Mouse (Mus musculus) heart, embryonic 16.5 days (tissue): ENCODE results near the gene Zfp628. TPM values are rescaled to one million over a fixed set of nuclear protein-coding genes. Genes with fewer than 3 reads are reported as not detected.
A peak's percentile ranks its signal among the peaks of the same experiment; 100 is the strongest.

Experiments used
- ATAC-seq: fragments of 200-750 bp; cut with Nextera tagmentation; replicated peaks from 2 replicates; pipeline ENCODE4 v1.8.0; 2017; ENCODE audit warnings: moderate number of reproducible peaks; ENCODE audit not compliant: insufficient read depth, low FRiP score; ENCODE audit errors: extremely low read depth
- H3K27ac ChIP-seq: fragments of 300-500 bp; sonication (generic); 2 replicates; pipeline ENCODE4 v1.5.1; 2014; ENCODE audit warnings: mild to moderate bottlenecking, low read length, control low read depth, moderate library complexity
- H3K27me3 ChIP-seq: fragments of 300-500 bp; sonication (generic); 2 replicates; pipeline ENCODE4 v1.6.1; 2014; ENCODE audit warnings: low read length, mixed read lengths; ENCODE audit not compliant: control insufficient read depth, insufficient read depth
- H3K36me3 ChIP-seq: fragments of 300-500 bp; sonication (generic); 2 replicates; pipeline ENCODE4 v1.6.1; 2014; ENCODE audit not compliant: control insufficient read depth, insufficient read depth
- H3K4me1 ChIP-seq: fragments of 300-500 bp; sonication (generic); 2 replicates; pipeline ENCODE4 v1.6.1; 2014; ENCODE audit warnings: low read length, mixed read lengths; ENCODE audit not compliant: control insufficient read depth, insufficient read depth
- H3K4me2 ChIP-seq: fragments of 300-500 bp; sonication (generic); 2 replicates; pipeline ENCODE4 v1.6.1; 2014; ENCODE audit warnings: low read depth, mild to moderate bottlenecking, control low read depth, low read length
- H3K4me3 ChIP-seq: fragments of 300-500 bp; sonication (generic); 2 replicates; pipeline ENCODE4 v1.5.1; 2014; ENCODE audit warnings: mild to moderate bottlenecking, control low read depth, low read length
- H3K9ac ChIP-seq: fragments of 300-500 bp; sonication (generic); 2 replicates; pipeline ENCODE4 v1.6.1; 2014; ENCODE audit warnings: low read length, control low read depth
- H3K9me3 ChIP-seq: fragments of 300-500 bp; sonication (generic); replicated peaks from 2 replicates; pipeline ENCODE4 v1.6.1; 2016; ENCODE audit warnings: low read length; ENCODE audit not compliant: control insufficient read depth
- WGBS: fragments of 180-500 bp; shearing (Covaris S2); extraction: QIAGEN DNeasy Blood & Tissue Kit; methylation state at CpG from one replicate; pipeline ENCODE4 v1.1.7; 2014; 5-methylcytosine and 5-hydroxymethylcytosine counted together
- polyA plus RNA-seq: library from polyadenylated mRNA; unstranded; fragments of >200 nt; fragmentation: Nextera tagmentation; extraction: Ambion mirVana; gene quantifications from 2 replicates; pipeline ENCODE4 v1.2.1, GENCODE M21; 2015

Zfp628 gene
- polyA plus RNA-seq, 1 experiment from 2014 or later: 2.5 TPM

GRCm38 (mm10) chr7:4886680-4887079 lies 28.3 kb upstream of the Zfp628 start:
- Histone ChIP-seq H3K4me2 (no peak overlapping the region), H3K9ac (no peak overlapping the region), H3K36me3 (peaks cover 3% of the 10 kb centered on the region; the same call in 1 of the 2 replicates), H3K27me3 (no peaks in the 10 kb centered on the region), H3K4me1 (no peaks in the 10 kb centered on the region), H3K27ac (no peak overlapping the region), H3K4me3 (no peak overlapping the region), H3K9me3 (0 out of 2 replicates have a peak, but pooled peaks cover 4% of the 10 kb centered on the region)
- ATAC-seq: no peak
- WGBS: 56% methylated on average over 4 of the region's 4 CpGs

- peaks cover 4% of the 10 kb centered on the region for H3K4me1 ChIP-seq
- 58% methylated on average over 9 of the region's 11 CpGs for WGBS
- no peak for ATAC-seq
Measured at GRCm38 (mm10) chr7:4895186-4895585, 19.8 kb upstream of the Zfp628 start.

DNA sequence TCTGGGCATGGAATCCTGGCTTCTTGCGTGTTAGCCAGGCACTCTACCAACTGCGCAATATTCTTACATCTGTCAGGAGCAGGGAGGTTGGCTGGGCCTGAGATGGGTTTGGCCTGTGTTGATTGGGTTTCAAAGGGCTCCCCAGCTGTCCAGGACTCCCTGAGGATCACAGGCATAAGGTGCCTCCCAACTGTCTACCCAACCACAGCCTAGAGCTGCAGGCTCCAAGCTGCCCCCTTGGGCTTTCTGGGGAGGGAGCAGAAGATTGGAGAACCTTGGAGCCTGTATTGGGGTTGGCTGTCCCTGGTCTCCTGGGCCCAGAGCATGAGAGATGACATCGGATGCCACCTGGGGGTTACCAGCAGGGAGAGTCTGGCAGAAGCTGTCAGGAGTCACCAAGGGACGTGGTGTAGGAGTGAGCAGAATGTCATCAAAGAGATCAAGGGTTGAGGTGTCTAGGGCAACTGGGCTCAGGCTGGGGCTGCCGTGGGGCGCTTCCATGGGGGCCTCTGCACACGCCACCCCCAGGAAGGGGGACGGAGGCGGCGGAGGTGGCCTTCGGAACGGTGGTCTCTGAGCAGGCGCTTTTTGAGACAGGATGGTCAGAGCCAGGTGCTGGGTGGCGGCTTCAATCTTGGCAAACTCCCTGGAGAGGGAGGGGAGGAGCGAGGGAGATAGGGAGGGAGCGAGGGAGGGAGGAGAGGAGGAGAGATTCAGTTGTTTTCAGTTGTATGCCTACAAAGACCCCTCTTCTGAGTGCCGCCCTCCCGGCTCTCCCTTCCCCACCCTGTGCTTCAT lies 16.0 kb upstream of the Zfp628 start:
- no peaks in the 10 kb centered on the region for H3K27me3 ChIP-seq
- H3K36me3 ChIP-seq: no peaks in the 10 kb centered on the region
- ATAC-seq: peak; percentile 30
- no peak overlapping the region for H3K27ac ChIP-seq
- WGBS: 23% methylated on average over 18 of the region's 18 CpGs
- peaks cover 7% of the 10 kb centered on the region for H3K4me1 ChIP-seq
- peak overlapping the region; percentile 44 for H3K4me3 ChIP-seq
- H3K9ac ChIP-seq: peak overlapping the region; percentile 72
- H3K9me3 ChIP-seq: peaks cover 4% of the 10 kb centered on the region; the same call in 1 of the 2 replicates
- H3K4me2 ChIP-seq: peak overlapping the region; percentile 75

More at GRCm38 (mm10) chr7:4895186-4895585, 19.8 kb upstream of the Zfp628 start:
- Histone ChIP-seq H3K27ac (no peak overlapping the region), H3K4me3 (no peak overlapping the region), H3K27me3 (no peaks in the 10 kb centered on the region), H3K9ac (no peak overlapping the region), H3K36me3 (peaks cover 3% of the 10 kb centered on the region; the same call in 1 of the 2 replicates), H3K4me2 (no peak overlapping the region), H3K9me3 (no peaks in the 10 kb centered on the region)

- Histone ChIP-seq H3K36me3 (no peaks in the 10 kb centered on the region), H3K9ac (peak overlapping the region; percentile 72), H3K4me3 (peak overlapping the region; percentile 44), H3K4me2 (peak overlapping the region; percentile 75), H3K27ac (peak overlapping the region; percentile 88), H3K9me3 (peaks cover 4% of the 10 kb centered on the region; the same call in 1 of the 2 replicates), H3K27me3 (no peaks in the 10 kb centered on the region), H3K4me1 (peaks cover 7% of the 10 kb centered on the region)
- WGBS: 4% methylated on average over 19 of the region's 19 CpGs
- peak; percentile 79 for ATAC-seq
Measured at GRCm38 (mm10) chr7:4899649-4900522, 15.1 kb upstream of the Zfp628 start.

DNA sequence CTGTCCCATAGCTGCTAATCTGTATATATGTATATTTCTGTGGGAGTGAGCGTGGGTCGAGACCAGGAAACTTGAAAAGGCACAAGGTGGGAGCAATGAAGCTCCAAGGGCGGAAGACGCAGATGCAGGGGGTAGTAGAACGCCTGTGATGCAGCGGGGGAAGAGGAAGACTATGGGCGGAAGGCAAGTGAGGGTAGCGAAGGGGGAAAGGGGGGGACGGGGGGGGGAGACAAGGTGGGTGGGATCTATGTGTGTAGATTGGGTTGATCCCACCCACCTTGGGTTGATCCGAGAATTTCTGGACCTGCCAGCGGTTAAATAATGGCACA lies 14.5 kb upstream of the Zfp628 start:
- Histone ChIP-seq H3K27me3 (no peaks in the 10 kb centered on the region), H3K4me2 (peak overlapping the region; percentile 75), H3K4me1 (peaks cover 7% of the 10 kb centered on the region), H3K27ac (peak overlapping the region; percentile 88), H3K36me3 (no peaks in the 10 kb centered on the region), H3K9me3 (peaks cover 4% of the 10 kb centered on the region; the same call in 1 of the 2 replicates), H3K9ac (peak overlapping the region; percentile 72), H3K4me3 (peak overlapping the region; percentile 44)
- peak; percentile 25; the same call in 1 of the 2 replicates for ATAC-seq
- WGBS: 15% methylated on average over 10 of the region's 11 CpGs

GRCm38 (mm10) chr7:4901171-4901570 lies 13.8 kb upstream of the Zfp628 start:
- Histone ChIP-seq H3K9me3 (peaks cover 4% of the 10 kb centered on the region; the same call in 1 of the 2 replicates), H3K4me3 (peak overlapping the region; percentile 44), H3K36me3 (no peaks in the 10 kb centered on the region), H3K27me3 (no peaks in the 10 kb centered on the region), H3K4me2 (peak overlapping the region; percentile 75; the same call in 1 of the 2 replicates), H3K27ac (no peak overlapping the region; the same call in 1 of the 2 replicates), H3K9ac (no peak overlapping the region; the same call in 1 of the 2 replicates), H3K4me1 (peaks cover 7% of the 10 kb centered on the region)
- 53% methylated on average over 8 of the region's 8 CpGs for WGBS
- ATAC-seq: no peak

DNA sequence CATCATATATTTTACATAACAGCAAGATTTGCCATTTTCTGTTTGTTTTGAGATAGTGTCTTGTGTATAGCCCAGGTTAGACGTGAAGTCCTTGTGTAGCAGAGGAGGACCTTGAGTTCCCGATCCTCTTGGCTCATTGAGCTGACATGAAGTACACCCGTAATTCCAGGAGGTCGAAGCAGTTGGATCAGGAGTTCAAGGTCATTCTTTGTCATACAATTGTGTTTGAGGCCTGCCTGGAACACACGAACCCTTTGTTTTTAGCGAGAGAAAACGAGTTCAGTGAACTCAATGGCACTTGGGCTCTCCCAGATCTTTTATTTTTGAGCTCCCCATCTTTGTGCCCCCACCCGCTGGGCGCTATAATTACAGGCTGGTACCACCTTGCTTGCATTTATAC lies 12.6 kb upstream of the Zfp628 start:
- no peaks in the 10 kb centered on the region for H3K27me3 ChIP-seq
- H3K4me1 ChIP-seq: peaks cover 7% of the 10 kb centered on the region
- H3K27ac ChIP-seq: no peak overlapping the region
- no peaks in the 10 kb centered on the region for H3K36me3 ChIP-seq
- 66% methylated on average over 9 of the region's 9 CpGs for WGBS
- no peak overlapping the region for H3K4me3 ChIP-seq
- ATAC-seq: no peak
- no peak overlapping the region for H3K4me2 ChIP-seq
- peaks cover 4% of the 10 kb centered on the region; the same call in 1 of the 2 replicates for H3K9me3 ChIP-seq
- H3K9ac ChIP-seq: no peak overlapping the region

- H3K9ac ChIP-seq: no peak within 1 kb of the TSS
- no peak within 1 kb of the TSS for H3K4me3 ChIP-seq
- H3K4me2 ChIP-seq: no peak within 1 kb of the TSS
- H3K27ac ChIP-seq: no peak within 1 kb of the TSS
- H3K27me3 ChIP-seq: no peaks in the 10 kb centered on the region
- 40% methylated on average over 10 of the region's 10 CpGs for WGBS
- no peaks in the 10 kb centered on the region for H3K9me3 ChIP-seq
- ATAC-seq: no peak
- no peaks in the 10 kb centered on the region for H3K36me3 ChIP-seq
- no peaks in the 10 kb centered on the region for H3K4me1 ChIP-seq
Measured at GRCm38 (mm10) chr7:4906466-4906950, 8.5 kb upstream of the Zfp628 start, which contains the start of gene Gm36210. Gene Gm36210, minus strand, starts transcription at chr7:4906516.
